Mouse (Mus musculus) CH12.LX (cell line): ENCODE data around the gene Cda. TPM values are rescaled to one million over a fixed set of nuclear protein-coding genes. Genes with fewer than 3 reads are reported as not detected.

ENCODE experiments used
- DNase-seq: peaks from one replicate; pipeline ENCODE4 v3.0.0-alpha.2; 2013; ENCODE audit errors: extremely low read depth
- H3K27ac ChIP-seq: 2 replicates; pipeline ENCODE4 v1.5.1; 2012; ENCODE audit warnings: low read depth, mild to moderate bottlenecking, control low read depth, moderate library complexity; ENCODE audit not compliant: insufficient read depth
- H3K27me3 ChIP-seq: replicated peaks from 2 replicates; pipeline ENCODE3; 2012; ENCODE audit warnings: inconsistent platforms
- H3K36me3 ChIP-seq, 2 experiments: replicated peaks in 1 of 2; 2 replicates each; pipeline versions ENCODE3 to v1.6.1; 2012; ENCODE audit warnings: inconsistent platforms in 1 of 2, low read length in 1 of 2, mild to moderate bottlenecking in 1 of 2, mixed read lengths in 1 of 2, moderate library complexity in 1 of 2; ENCODE audit not compliant: control insufficient read depth in 1 of 2, insufficient read depth in 1 of 2
- H3K4me1 ChIP-seq, 2 experiments: 2 replicates each; pipeline ENCODE4 v1.6.1; 2012; ENCODE audit warnings: inconsistent platforms in 1 of 2, moderate library complexity in 1 of 2; ENCODE audit not compliant: insufficient read depth in 2 of 2, control insufficient read depth in 1 of 2
- H3K4me2 ChIP-seq: 2 replicates; pipeline ENCODE4 v1.6.1; 2012; ENCODE audit warnings: low read depth, mild to moderate bottlenecking, control low read depth; ENCODE audit not compliant: poor library complexity, insufficient read depth, severe bottlenecking
- H3K4me3 ChIP-seq, 3 experiments: fragments of 150-350 bp in 1 of 3; sonication (generic) in 1 of 3; replicated peaks in 1 of 3; 2 replicates each; pipeline versions ENCODE3 to v1.5.1; 2011 to 2012; ENCODE audit warnings: low read depth in 2 of 3, low read length in 2 of 3, mild to moderate bottlenecking in 2 of 3, moderate library complexity in 2 of 3, control low read depth in 1 of 3, improper control_type of control experiment in 1 of 3, inconsistent platforms in 1 of 3, mixed read lengths in 1 of 3; ENCODE audit not compliant: poor library complexity in 1 of 3
- H3K79me2 ChIP-seq: replicated peaks from 2 replicates; pipeline ENCODE4 v1.6.1; 2012; ENCODE audit warnings: mild to moderate bottlenecking, moderate library complexity; ENCODE audit not compliant: control insufficient read depth, poor library complexity, insufficient read depth, severe bottlenecking; ENCODE audit errors: extremely low read depth
- H3K9ac ChIP-seq: 2 replicates; pipeline ENCODE4 v1.6.1; 2012; ENCODE audit warnings: low read depth, mild to moderate bottlenecking, control low read depth, moderate library complexity; ENCODE audit not compliant: insufficient read depth
- H3K9me3 ChIP-seq: replicated peaks from 2 replicates; pipeline ENCODE3; 2012; ENCODE audit warnings: low read length, inconsistent platforms, mixed read lengths
- BHLHE40 ChIP-seq: IDR thresholded peaks from 2 replicates; pipeline ENCODE4 v1.6.1; 2011; ENCODE audit warnings: mild to moderate bottlenecking, low read depth, low read length, improper control_type of control experiment
- CHD1 ChIP-seq: IDR thresholded peaks from 2 replicates; pipeline ENCODE4 v1.6.1; 2012; ENCODE audit warnings: low read depth, low read length, improper control_type of control experiment, inconsistent platforms
- CHD2 ChIP-seq: IDR thresholded peaks from 2 replicates; pipeline ENCODE4 v1.6.1; 2011; ENCODE audit warnings: low read length, improper control_type of control experiment
- CTCF ChIP-seq, 2 experiments: IDR thresholded peaks in 1 of 2; conservative IDR thresholded peaks in 1 of 2; 2 replicates each; pipeline ENCODE4 v1.5.1; 2011 to 2012; ENCODE audit warnings: low read depth in 2 of 2, low read length in 2 of 2, improper control_type of control experiment in 1 of 2, inconsistent platforms in 1 of 2, mild to moderate bottlenecking in 1 of 2, moderate library complexity in 1 of 2
- E2F4 ChIP-seq: IDR thresholded peaks from 2 replicates; pipeline ENCODE4 v1.6.1; 2011; ENCODE audit warnings: low read depth, low read length, improper control_type of control experiment; ENCODE audit not compliant: insufficient replicate concordance
- EP300 ChIP-seq: IDR thresholded peaks from 2 replicates; pipeline ENCODE4 v1.6.1; 2011; ENCODE audit warnings: low read length, improper control_type of control experiment
- ETS1 ChIP-seq: conservative IDR thresholded peaks from 2 replicates; pipeline ENCODE4 v1.6.1; 2012; ENCODE audit warnings: low read depth, mild to moderate bottlenecking, inconsistent platforms, low read length, improper control_type of control experiment, moderate library complexity
- IRF4 ChIP-seq: IDR thresholded peaks from 2 replicates; pipeline ENCODE4 v1.6.1; 2014; ENCODE audit warnings: low read depth, mild to moderate bottlenecking, inconsistent platforms, low read length, improper control_type of control experiment
- JUN ChIP-seq: IDR thresholded peaks from 2 replicates; pipeline ENCODE4 v1.6.1; 2011; ENCODE audit warnings: low read depth, mild to moderate bottlenecking, low read length, improper control_type of control experiment, moderate library complexity; ENCODE audit not compliant: insufficient read depth
- JUND ChIP-seq: conservative IDR thresholded peaks from 2 replicates; pipeline ENCODE4 v1.6.1; 2011; ENCODE audit warnings: low read depth, low read length, improper control_type of control experiment
- KAT2A ChIP-seq: IDR thresholded peaks from 2 replicates; pipeline ENCODE4 v1.6.1; 2012; ENCODE audit warnings: low read length, improper control_type of control experiment, inconsistent platforms; ENCODE audit not compliant: insufficient replicate concordance
- MAFK ChIP-seq: IDR thresholded peaks from 2 replicates; pipeline ENCODE4 v1.6.1; 2011; ENCODE audit warnings: low read length, improper control_type of control experiment; ENCODE audit not compliant: insufficient replicate concordance
- MAX ChIP-seq: IDR thresholded peaks from 2 replicates; pipeline ENCODE4 v1.6.1; 2011; ENCODE audit warnings: low read length, improper control_type of control experiment
- MXI1 ChIP-seq: IDR thresholded peaks from 2 replicates; pipeline ENCODE4 v1.6.1; 2011; ENCODE audit warnings: mild to moderate bottlenecking, low read depth, low read length, improper control_type of control experiment
- NELFE ChIP-seq: IDR thresholded peaks from 2 replicates; pipeline ENCODE4 v1.6.1; 2011; ENCODE audit warnings: low read depth, low read length, improper control_type of control experiment
- PAX5 ChIP-seq: IDR thresholded peaks from 2 replicates; pipeline ENCODE4 v1.6.1; 2012; ENCODE audit warnings: low read length, inconsistent platforms, mixed read lengths
- POLR2A ChIP-seq: IDR thresholded peaks from 2 replicates; pipeline ENCODE4 v1.6.1; 2011; ENCODE audit warnings: low read depth, mild to moderate bottlenecking, improper control_type of control experiment, low read length
- POLR2AphosphoS2 ChIP-seq: IDR thresholded peaks from 2 replicates; pipeline ENCODE4 v1.6.1; 2011; ENCODE audit warnings: low read depth, low read length, improper control_type of control experiment
- RAD21 ChIP-seq: IDR thresholded peaks from 2 replicates; pipeline ENCODE4 v1.6.1; 2011; ENCODE audit warnings: low read depth, mild to moderate bottlenecking, low read length, improper control_type of control experiment, moderate library complexity
- RCOR1 ChIP-seq: conservative IDR thresholded peaks from 2 replicates; pipeline ENCODE4 v1.6.1; 2012; ENCODE audit warnings: low read depth, mild to moderate bottlenecking, inconsistent platforms, low read length, improper control_type of control experiment
- SIN3A ChIP-seq: IDR thresholded peaks from 2 replicates; pipeline ENCODE4 v1.6.1; 2012; ENCODE audit warnings: low read length, improper control_type of control experiment, inconsistent platforms
- SMC3 ChIP-seq: IDR thresholded peaks from 2 replicates; pipeline ENCODE4 v1.6.1; 2011; ENCODE audit warnings: low read depth, low read length, improper control_type of control experiment
- TBP ChIP-seq: conservative IDR thresholded peaks from 2 replicates; pipeline ENCODE4 v1.6.1; 2011; ENCODE audit warnings: low read depth, low read length, improper control_type of control experiment
- UBTF ChIP-seq: IDR thresholded peaks from 2 replicates; pipeline ENCODE4 v1.6.1; 2012; ENCODE audit warnings: low read depth, mild to moderate bottlenecking, inconsistent platforms, low read length, improper control_type of control experiment, moderate library complexity
- ZC3H11A ChIP-seq: IDR thresholded peaks from 2 replicates; pipeline ENCODE4 v1.6.1; 2012; ENCODE audit warnings: low read depth, mild to moderate bottlenecking, inconsistent platforms, low read length, improper control_type of control experiment
- ZKSCAN1 ChIP-seq: IDR thresholded peaks from 2 replicates; pipeline ENCODE4 v1.6.1; 2012; ENCODE audit warnings: low read depth, inconsistent platforms, low read length, improper control_type of control experiment, borderline replicate concordance
- ZNF384 ChIP-seq: IDR thresholded peaks from 2 replicates; pipeline ENCODE4 v1.6.1; 2012; ENCODE audit warnings: low read depth, low read length, improper control_type of control experiment, inconsistent platforms
- dilution Hi-C: fragments of 300-500 bp; cut with MboI; formaldehyde crosslinking; loops from 2 replicates; pipeline ENCODE4 v1.14.3; 2020; ENCODE audit warnings: low sequenced_read_pairs; ENCODE audit not compliant: extremely low pct_unique_long_range_greater_than_20kb, extremely low pct_ligation_motif_present
- in situ Hi-C: fragments of 300-500 bp; cut with MboI; formaldehyde crosslinking; loops from 3 replicates; pipeline ENCODE4 v1.14.3; 2019; ENCODE audit warnings: low sequenced_read_pairs, low pct_ligation_motif_present, low pct_unique_long_range_greater_than_20kb, mixed read lengths
- polyA plus RNA-seq: library from polyadenylated mRNA; unstranded; fragments of >175 nt; gene quantifications from 2 replicates; pipeline ENCODE4 v1.2.1, GENCODE M21; 2012; ENCODE audit warnings: low read depth; ENCODE audit not compliant: insufficient read length
- total RNA-seq, 2 experiments: library from RNA; depleted of rRNA; stranded (reverse); fragments of 300-350 nt in 1 of 2; fragments of >200 nt in 1 of 2; gene quantifications; 2 replicates each; pipeline ENCODE4 v1.2.3; 2012 to 2014

Gene Cda
- total and polyA plus RNA-seq, 3 experiments, result not detected

GRCm38 (mm10) chr4:138344891-138345545 lies 22.8 kb downstream of the Cda start:
- Histone ChIP-seq H3K4me1 (no peaks in the 10 kb centered on the region), H3K9me3 (no peaks in the 10 kb centered on the region), H3K79me2 (no peaks in the 10 kb centered on the region), H3K27me3 (peaks cover 93% of the 10 kb centered on the region), H3K36me3 (no peaks in the 10 kb centered on the region), H3K27ac (no peak overlapping the region), H3K4me2 (no peak overlapping the region), H3K4me3 (no peak overlapping the region), H3K9ac (no peak overlapping the region)
- no peak for DNase-seq
- in situ Hi-C loops (no loop called here), dilution Hi-C loops (no loop called here)
- TF ChIP-seq RCOR1 (no peak), TBP (no peak), ZNF384 (no peak), MAX (no peak), JUND (no peak), ETS1 (no peak), SMC3 (no peak), BHLHE40 (no peak), E2F4 (no peak), PAX5 (no peak), POLR2A (no peak), IRF4 (no peak), SIN3A (no peak), ZKSCAN1 (no peak)

- H3K9me3 ChIP-seq, result no peaks in the 10 kb centered on the region
- H3K4me1 ChIP-seq, result no peaks in the 10 kb centered on the region
- H3K27ac ChIP-seq, result no peak overlapping the region
- peaks cover 93% of the 10 kb centered on the region for H3K27me3 ChIP-seq
- no peak for DNase-seq
- H3K4me2 ChIP-seq, result no peak overlapping the region
- in situ Hi-C loops, result no loop called here
- TF ChIP-seq MXI1 (no peak), NELFE (no peak), IRF4 (no peak), E2F4 (no peak), PAX5 (no peak), CHD1 (no peak), RAD21 (no peak), ETS1 (no peak), KAT2A (no peak), JUN (no peak), EP300 (no peak), POLR2AphosphoS2 (no peak), MAFK (no peak), CHD2 (no peak), POLR2A (no peak), SIN3A (no peak), CTCF (conservative IDR thresholded peaks at IDR 0.05 in 1 of 2, IDR thresholded peaks at IDR 0.05 in 1 of 2; ENCODE audit: low read depth in 2 of 2, low read length in 2 of 2) (no peak), ZC3H11A (no peak), TBP (no peak), UBTF (no peak)
- TF ChIP-seq, all 38 proteins: peak for 0
- dilution Hi-C loops, result no loop called here
- H3K4me3 ChIP-seq, result no peak overlapping the region
- H3K79me2 ChIP-seq, result no peaks in the 10 kb centered on the region
- H3K36me3 ChIP-seq, result no peaks in the 10 kb centered on the region
- H3K9ac ChIP-seq, result no peak overlapping the region
Measured at GRCm38 (mm10) chr4:138343341-138343837, 24.4 kb downstream of the Cda start.
